In genomic region chr13:64153083-64153682, GRCm38 (mm10) we compare ENCODE assay signal across 7 mouse cellular contexts. TPM values are rescaled to one million over a fixed set of nuclear protein-coding genes. Genes with fewer than 3 reads are reported as not detected.
A peak's percentile ranks its signal among the peaks of the same experiment; 100 is the strongest.
DNase-seq lines count a peak whose midpoint lies in the region; ATAC-seq lines count a peak whose summit lies in the region.

TSS of gene Zfp367 (minus strand) at chr13:64153202.

- H3K4me2 ChIP-seq in intestine, embryonic 16.5 days (ENCODE audit: low read depth, low read length) = peak within 1 kb of the TSS; percentile 91
- H3K4me2 ChIP-seq in midbrain, embryonic 11.5 days = peak within 1 kb of the TSS; percentile 89

- peak; percentile 100 for DNase-seq in adrenal gland, adult 8-10 months
- peak; percentile 99 for DNase-seq in embryo, embryonic 9.5 days (ENCODE audit: extremely low spot score)
- peak; percentile 91 to 97 for DNase-seq in gastrocnemius, postnatal 4 days (ENCODE audit: low spot score in 2 of 2)
- DNase-seq in left cerebral cortex, postnatal 36 days (ENCODE audit: low spot score in 2 of 2) = peak; percentile 96 to 97
- peak; percentile 99 for DNase-seq in midbrain, embryonic 11.5 days (ENCODE audit: low spot score, missing footprints)
- DNase-seq in skeletal muscle tissue, adult 2 months (ENCODE audit: low read depth, low spot score) = peak; percentile 98

- H3K27ac ChIP-seq in intestine, embryonic 16.5 days (ENCODE audit: low read length) = peak within 1 kb of the TSS; percentile 93
- peak within 1 kb of the TSS; percentile 79 for H3K27ac ChIP-seq in midbrain, embryonic 11.5 days (ENCODE audit: low read depth, low read length)

- H3K36me3 ChIP-seq in intestine, embryonic 16.5 days (ENCODE audit: control insufficient read depth, insufficient read depth, low read length) = no peaks in the 10 kb centered on the region
- H3K36me3 ChIP-seq in midbrain, embryonic 11.5 days (ENCODE audit: control insufficient read depth, insufficient read depth, low read length) = no peaks in the 10 kb centered on the region

- under 1% methylated on average over 54 of the region's 56 CpGs for WGBS in intestine, embryonic 16.5 days
- WGBS in midbrain, embryonic 11.5 days = under 1% methylated on average over 55 of the region's 56 CpGs

- peaks cover 14% of the 10 kb centered on the region for H3K4me1 ChIP-seq in intestine, embryonic 16.5 days (ENCODE audit: control insufficient read depth, insufficient read depth, low read length)
- H3K4me1 ChIP-seq in midbrain, embryonic 11.5 days (ENCODE audit: control insufficient read depth, insufficient read depth, low read length) = peaks cover 17% of the 10 kb centered on the region

- intact Hi-C loops in left cerebral cortex, postnatal 36 days (cut with DNase I) = loop anchor here (5.0 to 10.0 kb wide), 3 partner anchors 282 to 588 kb away; partner anchors contain the start of genes Cdk20 and Ercc6l2

- H3K27me3 ChIP-seq in intestine, embryonic 16.5 days (replicated peaks; ENCODE audit: control insufficient read depth, insufficient read depth, low read length) = no peaks in the 10 kb centered on the region
- H3K27me3 ChIP-seq in midbrain, embryonic 11.5 days (ENCODE audit: control insufficient read depth, insufficient read depth, low read length) = no peaks in the 10 kb centered on the region

- ATAC-seq in intestine, embryonic 16.5 days = peak; percentile 96
- peak; percentile 97 for ATAC-seq in midbrain, embryonic 11.5 days (ENCODE audit: low FRiP score)

- H3K9ac ChIP-seq in intestine, embryonic 16.5 days (ENCODE audit: low read depth, low read length) = peak within 1 kb of the TSS; percentile 85
- H3K9ac ChIP-seq in midbrain, embryonic 11.5 days (ENCODE audit: low read length) = peak within 1 kb of the TSS; percentile 82

- peak within 1 kb of the TSS; percentile 92 for H3K4me3 ChIP-seq in intestine, embryonic 16.5 days (ENCODE audit: low read length)
- H3K4me3 ChIP-seq in midbrain, embryonic 11.5 days (ENCODE audit: low read depth, low read length) = peak within 1 kb of the TSS; percentile 90

- no peaks in the 10 kb centered on the region for H3K9me3 ChIP-seq in intestine, embryonic 16.5 days (ENCODE audit: control insufficient read depth, low read length)
- no peaks in the 10 kb centered on the region for H3K9me3 ChIP-seq in midbrain, embryonic 11.5 days (ENCODE audit: control insufficient read depth, low read length)

RNA-seq across cellular contexts. Expression of gene Zfp367, which starts in this region (rescaled TPM):
- 10 to 100 TPM; 18.7 to 25.5 (median 23.4) TPM for total RNA-seq in adrenal gland, adult 8-10 months (2022)
- 10 to 100 TPM; 15.8 to 17.8 TPM for total RNA-seq in gastrocnemius, postnatal 4 days (2021)
- 12.8 and 13.4 TPM in 2 replicates for polyA plus RNA-seq in intestine, embryonic 16.5 days (2015; fragmentation: Nextera tagmentation; extraction: Ambion mirVana)
- 10 to 100 TPM; 23.3 to 30.6 TPM for total RNA-seq in left cerebral cortex, postnatal 36 days (2021)
- 25.6 and 25.7 TPM in 2 replicates for polyA plus RNA-seq in midbrain, embryonic 11.5 days (2014; fragmentation: Nextera tagmentation; extraction: Ambion mirVana)

Comparison
In these comparisons a context has a peak if more than half of its experiments do, and no peak if none do; other contexts are left out.
1. Peak in every context shown above with its lines: DNase-seq, ATAC-seq, H3K4me3 ChIP-seq and H3K27ac ChIP-seq.